Mouse (Mus musculus): ENCODE data around the gene Lpo.
A peak's percentile ranks its signal among the peaks of the same experiment; 100 is the strongest.

Lpo gene

DNA sequence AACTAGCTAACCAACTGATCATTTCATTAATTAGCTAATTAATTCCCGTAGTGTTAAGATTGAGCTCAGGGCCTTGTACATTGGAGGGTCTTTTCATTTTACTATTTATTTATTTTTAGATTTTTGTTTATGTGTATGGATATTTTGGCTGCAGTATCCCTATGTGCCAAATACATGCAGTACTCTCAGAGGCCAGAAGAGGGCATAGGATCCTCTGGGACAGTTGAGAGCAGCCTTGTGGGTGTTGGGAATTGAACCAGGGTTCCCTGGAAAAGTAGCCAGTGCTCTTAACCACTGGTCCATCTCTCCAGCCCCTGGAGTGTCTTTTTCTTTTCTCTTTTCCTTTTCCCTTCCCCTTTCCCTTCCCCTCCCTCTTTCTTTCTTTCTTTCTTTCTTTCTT, 22.6 kb downstream of the Lpo start:
- no peak for DNase-seq (ENCODE audit: low spot score)

GRCm38 (mm10) chr11:87802621-87803020, 25.5 kb downstream of the Lpo start:
- no peak for DNase-seq (ENCODE audit: low spot score)

DNA sequence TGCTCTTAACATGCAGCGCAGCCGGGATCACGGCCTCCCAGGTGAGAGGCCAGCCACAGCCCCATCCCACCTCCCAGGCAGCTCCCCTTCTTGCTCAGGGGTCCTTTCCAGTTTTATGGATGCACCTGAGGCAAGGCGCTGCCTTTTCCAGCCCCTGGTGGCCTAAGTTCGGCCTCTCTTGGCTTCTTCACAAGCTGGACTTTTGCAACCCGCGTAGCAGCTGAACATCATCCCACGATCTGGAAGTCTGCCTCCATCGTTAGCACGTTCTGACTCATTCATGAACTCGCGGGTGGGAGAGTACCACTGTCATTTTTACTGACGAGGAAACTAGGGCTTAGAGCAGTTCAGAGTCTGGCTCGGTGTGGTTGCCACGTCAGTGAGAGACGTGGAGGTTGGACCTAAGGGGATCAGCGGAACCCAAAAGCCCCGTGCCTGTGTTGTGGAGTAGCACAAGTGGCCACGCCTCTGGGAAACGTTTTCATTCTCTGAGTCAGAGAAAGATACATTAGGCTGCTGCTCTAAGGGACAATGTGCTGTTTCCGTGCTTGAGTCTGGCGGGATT, 26.3 kb downstream of the Lpo start:
- DNase-seq (ENCODE audit: low spot score) = no peak

DNA sequence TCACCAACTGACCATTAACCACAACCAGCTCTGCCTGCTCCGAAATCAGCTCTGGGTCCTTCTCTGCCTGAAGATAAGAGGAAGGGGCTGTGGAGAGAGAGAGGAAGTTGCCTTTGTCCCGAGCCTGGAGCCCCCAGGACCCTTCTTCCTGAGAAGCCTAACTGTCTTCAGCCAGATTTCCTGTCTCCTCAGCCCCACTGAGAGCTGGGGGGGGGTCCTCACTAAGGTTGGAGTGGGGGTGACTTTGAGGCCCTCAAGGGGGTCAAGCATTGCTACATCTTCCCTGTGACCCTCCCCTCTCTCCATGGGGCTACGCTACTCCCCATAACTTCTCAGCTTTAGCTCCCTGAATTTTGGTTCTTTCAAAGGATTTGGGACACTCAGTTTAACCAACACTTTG, 34.6 kb downstream of the Lpo start, which contains the start of gene Mpo:
TSS of gene Mpo (plus strand) at position 122 of the 400 bp plus-strand sequence.
- DNase-seq (ENCODE audit: low spot score) = no peak

GRCm38 (mm10) chr11:87790088-87790487, 38.0 kb downstream of the Lpo start:
- DNase-seq (ENCODE audit: low spot score) = no peak

- DNase-seq (ENCODE audit: low spot score) = no peak
These were observed 48.0 kb downstream of the Lpo start for GRCm38 (mm10) chr11:87780130-87780529.

DNA sequence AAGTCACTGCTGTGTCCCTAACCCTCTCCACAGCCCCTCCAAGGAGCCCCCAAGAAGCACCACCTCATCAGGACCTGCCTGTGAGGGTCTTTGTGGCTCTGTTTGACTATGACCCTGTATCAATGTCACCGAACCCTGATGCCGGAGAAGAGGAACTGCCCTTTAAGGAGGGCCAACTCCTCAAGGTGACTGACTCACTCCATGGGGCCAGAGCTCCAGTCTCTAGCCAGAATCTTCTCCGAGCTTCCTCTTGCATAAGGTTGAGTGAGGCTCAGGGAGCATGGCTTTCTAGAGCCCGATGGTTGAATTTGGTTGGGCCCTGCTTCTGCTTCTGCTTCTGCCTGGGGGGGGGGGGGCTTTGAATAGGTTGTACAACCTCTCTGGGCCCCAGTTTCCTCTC, 48.7 kb downstream of the Lpo start:
- DNase-seq (ENCODE audit: low spot score) = no peak

GRCm38 (mm10) chr11:87778915-87779314, 49.2 kb downstream of the Lpo start:
- no peak for DNase-seq (ENCODE audit: low spot score)

DNA sequence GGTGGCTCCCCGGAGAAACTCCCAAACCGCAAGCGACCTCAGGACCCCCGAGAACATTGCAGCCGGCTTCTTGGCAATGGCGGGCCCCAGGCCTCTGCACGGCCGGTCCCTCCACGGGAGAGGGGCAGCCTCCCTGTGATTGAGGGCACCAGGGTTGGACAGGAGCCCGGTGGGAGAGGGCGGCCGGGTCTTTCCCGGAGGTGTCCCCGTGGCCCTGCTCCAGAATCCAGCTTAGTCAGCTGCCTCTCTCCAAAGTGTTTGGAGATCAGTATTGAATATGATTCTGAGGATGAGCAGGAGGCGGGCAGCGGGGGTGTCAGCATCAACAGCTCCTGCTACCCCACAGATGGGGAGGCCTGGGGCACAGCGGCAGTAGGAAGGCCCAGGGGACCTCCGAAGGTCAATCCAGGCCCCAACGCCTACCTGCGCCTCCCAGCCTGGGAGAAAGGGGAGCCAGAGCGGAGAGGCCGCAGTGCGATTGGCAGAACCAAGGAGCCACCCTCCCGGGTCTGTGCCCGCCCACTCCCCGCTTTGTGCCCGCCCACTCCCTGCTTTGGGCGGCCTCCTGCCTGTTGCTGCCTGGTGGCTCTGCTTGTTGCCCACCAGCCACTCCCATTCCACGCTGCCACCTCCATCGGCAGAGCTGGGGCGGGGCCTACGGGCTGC, 49.9 kb downstream of the Lpo start:
- DNase-seq (ENCODE audit: low spot score) = peak; percentile 83

DNA sequence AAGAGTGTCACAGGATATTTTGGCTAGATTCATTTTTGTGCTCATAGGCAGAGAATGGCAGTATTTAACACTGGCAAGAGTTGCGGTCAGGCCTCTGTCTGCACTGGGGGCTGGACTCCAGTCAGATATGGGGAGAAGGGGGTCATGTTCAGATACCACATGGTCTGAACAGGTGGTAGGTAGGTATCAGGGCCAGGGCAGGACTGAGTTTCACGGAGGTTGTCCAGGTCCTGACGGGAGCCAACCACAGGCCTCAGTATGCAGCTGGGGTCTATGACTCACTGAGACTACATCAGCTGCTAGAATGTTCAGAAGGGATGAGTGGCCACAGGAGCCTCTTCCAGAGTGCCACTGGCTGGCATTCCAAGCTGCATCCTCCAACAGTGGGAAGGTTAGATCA, 55.7 kb downstream of the Lpo start:
- no peak for DNase-seq (ENCODE audit: low spot score)

DNA sequence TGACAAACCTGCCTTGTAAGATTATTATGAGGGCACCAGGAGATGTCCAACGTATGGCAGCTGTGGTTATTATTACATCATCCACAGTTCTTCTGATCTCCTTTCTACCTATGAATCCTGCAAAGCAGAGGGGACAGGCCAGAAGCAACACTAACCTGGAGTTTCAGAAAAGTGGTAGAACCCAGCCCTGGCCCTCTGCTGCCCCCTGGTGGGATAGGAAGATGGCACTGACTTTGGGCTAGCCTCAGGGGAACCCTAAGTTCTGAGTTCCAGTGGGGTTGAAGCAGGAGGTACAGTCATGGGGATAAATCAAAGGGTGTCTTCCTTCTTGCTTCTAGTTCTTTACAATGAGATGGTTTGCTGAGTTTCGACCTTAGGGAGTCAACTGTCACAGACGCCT, 57.1 kb downstream of the Lpo start:
- DNase-seq (ENCODE audit: low spot score) = peak; percentile 70

DNA sequence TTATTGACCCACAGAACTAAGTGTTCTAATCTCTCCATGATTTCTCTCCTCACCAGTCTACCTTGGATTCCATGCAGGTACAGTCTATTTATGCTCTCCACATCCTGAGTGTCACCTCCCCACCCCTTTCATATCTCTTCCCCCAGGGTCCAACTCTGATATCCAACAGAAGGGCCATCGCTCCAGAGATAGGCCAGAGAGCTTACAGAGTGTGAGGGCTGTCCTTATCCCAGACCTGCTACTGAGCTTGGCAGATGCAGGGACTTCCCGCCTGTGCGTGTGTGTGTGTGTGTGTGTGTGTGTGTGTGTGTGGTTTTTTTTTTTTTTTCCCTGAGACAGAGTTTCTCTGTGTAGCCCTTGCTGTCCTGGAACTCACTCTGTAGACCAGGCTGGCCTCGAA, 59.3 kb downstream of the Lpo start:
- no peak for DNase-seq (ENCODE audit: low spot score)

DNA sequence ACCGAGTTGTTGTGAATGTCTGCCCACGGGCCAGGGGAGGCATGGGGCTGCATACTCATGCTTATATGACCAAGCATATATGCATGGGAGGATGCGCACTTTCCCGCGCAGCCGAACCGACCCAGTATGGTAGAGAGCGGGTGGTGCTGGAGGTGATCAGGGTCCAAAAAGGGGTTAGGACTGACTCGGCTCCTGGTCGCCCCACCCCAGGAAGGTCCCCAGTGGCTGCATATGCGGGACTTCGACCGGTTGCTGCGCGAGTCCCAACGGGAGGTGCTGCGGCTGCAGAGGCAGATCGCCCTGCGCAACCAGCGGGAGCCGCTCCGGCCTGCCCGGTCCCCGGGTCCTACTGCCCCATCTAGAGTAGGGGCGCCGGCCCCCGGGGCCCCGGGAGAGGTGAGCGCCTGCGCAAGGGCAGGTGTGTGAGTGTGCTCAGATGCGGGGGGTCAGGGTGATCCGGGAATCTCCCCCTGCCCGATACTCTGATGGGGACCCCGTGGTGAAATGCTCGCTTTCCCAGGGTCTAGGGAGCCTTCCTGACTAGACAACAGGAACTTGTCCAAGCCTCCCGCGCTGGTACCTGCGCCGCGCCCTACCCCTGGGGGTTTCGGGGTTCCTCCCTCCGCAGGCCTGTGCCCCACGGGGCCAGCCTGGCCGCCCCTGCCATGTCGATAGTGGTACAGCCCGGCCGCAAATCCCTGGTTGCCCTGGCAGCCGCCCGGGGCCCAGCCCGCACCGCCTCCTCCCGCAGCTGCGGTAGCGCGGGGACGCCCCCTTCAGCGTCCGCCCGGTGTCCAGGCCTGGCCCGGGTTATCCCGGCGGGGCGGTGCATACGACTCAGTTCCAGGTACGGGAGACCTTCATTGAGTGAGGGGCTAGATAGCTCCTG, 63.9 kb downstream of the Lpo start:
- no peak for DNase-seq (ENCODE audit: low spot score)

- no peak for DNase-seq (ENCODE audit: low spot score)
These were observed 64.5 kb downstream of the Lpo start for GRCm38 (mm10) chr11:87763511-87763987.

- DNase-seq (ENCODE audit: low spot score) = no peak
These were observed 65.2 kb downstream of the Lpo start for GRCm38 (mm10) chr11:87762702-87763385.

DNA sequence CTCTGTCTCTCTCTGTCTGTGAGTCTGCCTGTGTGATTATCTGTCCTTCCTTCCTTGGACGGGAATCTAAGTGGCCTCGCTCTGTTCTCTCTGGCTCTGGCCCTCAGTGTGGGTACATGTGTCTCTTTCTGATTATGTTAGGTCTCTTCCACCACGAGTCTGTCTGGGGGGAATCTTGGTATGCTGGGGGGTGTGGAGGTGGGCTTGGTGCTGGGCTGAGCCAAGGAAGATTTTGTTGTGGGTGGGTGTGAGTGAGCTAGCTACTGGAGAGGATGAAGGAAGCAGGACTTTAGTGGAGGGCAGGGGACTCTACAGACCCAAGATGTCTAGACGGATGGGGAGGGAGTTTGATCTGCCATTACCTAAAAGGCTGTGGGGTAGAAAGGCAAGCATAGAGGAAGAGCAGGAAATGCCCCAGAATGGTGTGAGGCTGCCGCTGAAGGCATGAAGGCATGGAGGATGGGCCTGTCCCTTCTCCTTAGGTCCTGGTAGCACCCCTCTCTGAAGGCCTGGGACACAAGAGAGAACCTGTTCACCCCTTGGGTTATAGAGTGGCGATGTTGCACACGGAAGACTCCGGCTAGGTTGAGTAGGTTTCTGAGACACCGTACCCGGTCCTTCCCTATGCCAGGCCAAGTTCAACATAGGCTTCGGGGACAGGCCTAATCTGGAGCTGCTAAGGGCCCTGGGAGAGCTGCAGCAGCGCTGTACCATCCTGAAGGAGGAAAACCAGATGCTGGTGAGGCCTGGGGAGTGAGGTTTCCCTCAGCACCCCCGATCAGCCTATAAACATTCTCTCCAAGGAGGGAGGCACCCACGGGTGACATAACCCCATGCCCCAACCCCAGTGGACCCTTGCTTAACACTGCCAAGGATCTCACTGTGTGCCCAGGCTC, 66.0 kb downstream of the Lpo start:
- DNase-seq (ENCODE audit: low spot score) = no peak

GRCm38 (mm10) chr11:87761181-87761721, 66.8 kb downstream of the Lpo start:
- DNase-seq (ENCODE audit: low spot score) = no peak

DNA sequence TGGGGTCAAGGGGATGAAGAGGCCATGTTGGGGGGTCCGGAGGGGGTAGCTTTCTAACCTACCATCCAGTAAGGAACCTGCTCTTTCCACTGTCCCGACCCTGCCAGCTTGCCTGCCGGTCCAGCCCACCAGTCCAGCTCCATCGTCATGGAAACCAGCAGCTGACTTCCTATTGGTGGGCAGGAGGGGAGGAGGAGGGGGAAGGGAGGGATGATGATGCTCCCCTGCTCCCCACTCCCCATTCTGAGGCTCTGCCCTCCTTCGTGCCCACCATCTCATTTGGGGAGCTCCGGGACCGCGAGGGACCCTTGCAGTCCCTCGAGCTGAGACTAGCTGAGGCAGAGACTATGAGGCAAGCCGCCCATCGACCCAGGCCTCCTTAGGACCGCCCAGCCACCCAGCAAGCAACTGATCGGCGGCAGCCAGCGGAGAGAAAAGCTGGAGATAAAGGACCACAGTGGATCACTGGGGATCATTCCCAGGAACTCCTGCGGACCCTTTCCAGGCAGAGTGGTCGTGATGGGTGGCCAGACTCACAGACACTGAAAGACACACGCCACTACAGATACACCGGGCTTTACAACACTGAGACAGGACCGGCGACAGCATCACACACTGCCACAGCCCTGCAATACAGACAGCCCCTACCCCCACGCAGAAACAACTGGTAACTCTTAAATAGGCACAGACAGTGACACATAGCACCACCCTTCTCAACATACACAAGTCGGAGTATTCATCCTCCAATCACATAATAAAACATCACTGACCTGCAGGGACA, 67.6 kb downstream of the Lpo start, which contains the start of gene Tspoap1:
TSS of gene Tspoap1 (plus strand) at position 241 of the 781 bp plus-strand sequence.
- DNase-seq (ENCODE audit: low spot score) = no peak

DNA sequence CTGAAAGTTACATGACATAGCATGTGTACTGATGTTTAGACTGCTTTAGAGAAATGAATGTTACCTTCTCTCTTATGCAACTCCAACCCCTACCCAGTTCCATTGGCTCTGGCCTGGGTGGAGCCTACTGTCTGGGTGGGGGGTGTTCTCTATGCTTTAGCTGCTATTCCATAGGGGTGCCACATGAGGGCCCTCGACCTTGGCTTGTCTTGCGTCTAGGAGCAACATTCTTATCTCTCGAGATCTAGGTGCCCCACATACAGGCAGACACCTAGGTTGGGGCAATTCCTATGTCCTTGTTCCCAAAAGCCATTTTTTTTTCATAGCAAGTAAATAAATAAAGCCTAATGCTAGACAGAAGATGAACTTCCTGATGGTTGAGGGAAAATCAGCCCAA, 68.5 kb downstream of the Lpo start:
- DNase-seq (ENCODE audit: low spot score) = peak; percentile 45

DNA sequence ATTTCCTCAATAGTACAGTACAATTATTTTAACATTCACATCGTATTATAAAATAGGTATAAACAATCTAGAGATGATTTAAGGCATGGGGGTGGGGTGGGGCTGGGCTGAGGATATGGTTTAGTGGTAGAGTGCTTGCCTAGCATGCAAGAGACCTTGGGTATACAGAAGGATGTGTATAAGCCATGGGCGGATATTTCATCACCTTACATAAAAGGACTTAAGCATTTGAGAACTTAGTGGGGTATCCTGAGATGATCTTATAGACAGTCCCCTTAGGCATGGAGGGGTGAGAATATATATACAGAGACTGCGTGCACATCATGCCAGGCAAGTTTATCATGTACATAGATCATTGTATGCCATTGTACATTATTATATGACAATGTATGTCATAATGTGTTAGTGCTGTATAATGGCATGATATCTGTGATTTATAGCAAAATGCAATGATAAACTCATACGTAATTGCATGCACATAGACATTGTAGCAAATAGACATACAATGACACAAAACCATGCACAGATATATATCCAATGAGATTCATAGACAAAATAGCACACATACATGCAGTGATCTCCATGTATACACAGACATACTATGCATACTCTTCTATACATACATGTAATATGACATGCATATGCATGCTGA, 69.0 kb downstream of the Lpo start:
- DNase-seq (ENCODE audit: low spot score) = no peak

Measured in lung, postnatal 25 days (tissue).